Mouse (Mus musculus) G1E (cell line): ENCODE results near the gene Hfe.

Experiments used
- CTCF ChIP-seq: IDR thresholded peaks from 2 replicates; pipeline ENCODE4 v1.5.1; 2012; ENCODE audit warnings: low read depth, low read length, inconsistent platforms, mixed read lengths
- GATA1 ChIP-seq: IDR thresholded peaks from 2 replicates; pipeline ENCODE4 v1.6.1; 2012; ENCODE audit warnings: borderline replicate concordance, low read length, inconsistent platforms, mixed read lengths
- GATA2 ChIP-seq: IDR thresholded peaks from 2 replicates; pipeline ENCODE4 v1.6.1; 2012; ENCODE audit warnings: low read depth, low read length, inconsistent platforms, borderline replicate concordance
- POLR2AphosphoS5 ChIP-seq: IDR thresholded peaks from 2 replicates; pipeline ENCODE4 v1.6.1; 2012; ENCODE audit warnings: low read depth, low read length, inconsistent platforms; ENCODE audit not compliant: insufficient replicate concordance
- TAL1 ChIP-seq: conservative IDR thresholded peaks from 2 replicates; pipeline ENCODE4 v1.6.1; 2012; ENCODE audit warnings: low read depth, low read length, inconsistent platforms, mixed read lengths

GRCm38 (mm10) chr13:23729706-23730105, 19.1 kb upstream of the Hfe start:
- TF ChIP-seq CTCF (no peak), GATA2 (no peak), GATA1 (no peak), TAL1 (no peak), POLR2AphosphoS5 (no peak)
